Mouse (Mus musculus) limb, embryonic 15.5 days (tissue): ENCODE measurements around the gene Socs7. TPM values are rescaled to one million over a fixed set of nuclear protein-coding genes. Genes with fewer than 3 reads are reported as not detected.

Experiments
- ATAC-seq: fragments of 200-750 bp; cut with Nextera tagmentation; 2 replicates; pipeline ENCODE4 v1.8.0; 2017; ENCODE audit warnings: low read depth, moderate TSS enrichment; ENCODE audit not compliant: insufficient number of reproducible peaks, low FRiP score, low TSS enrichment
- H3K27ac ChIP-seq: fragments of 300-500 bp; sonication (generic); 2 replicates; pipeline ENCODE4 v1.5.1; 2015; ENCODE audit warnings: moderate library complexity, mild to moderate bottlenecking, inconsistent platforms
- H3K27me3 ChIP-seq: fragments of 300-500 bp; sonication (generic); 2 replicates; pipeline ENCODE4 v1.6.1; 2015; ENCODE audit warnings: inconsistent platforms
- H3K36me3 ChIP-seq: fragments of 300-500 bp; sonication (generic); 2 replicates; pipeline ENCODE4 v1.6.1; 2015; ENCODE audit warnings: inconsistent platforms
- H3K4me1 ChIP-seq: fragments of 300-500 bp; sonication (generic); 2 replicates; pipeline ENCODE4 v1.6.1; 2015; ENCODE audit warnings: inconsistent platforms
- H3K4me2 ChIP-seq: fragments of 300-500 bp; sonication (generic); 2 replicates; pipeline ENCODE4 v1.6.1; 2015; ENCODE audit warnings: mild to moderate bottlenecking, inconsistent platforms
- H3K4me3 ChIP-seq: fragments of 300-500 bp; sonication (generic); 2 replicates; pipeline ENCODE4 v1.5.1; 2015; ENCODE audit warnings: mild to moderate bottlenecking, inconsistent platforms
- H3K9ac ChIP-seq: fragments of 300-500 bp; sonication (generic); 2 replicates; pipeline ENCODE4 v1.6.1; 2015; ENCODE audit warnings: inconsistent platforms
- H3K9me3 ChIP-seq: fragments of 300-500 bp; sonication (generic); 2 replicates; pipeline ENCODE4 v1.6.1; 2016; ENCODE audit warnings: inconsistent platforms
- WGBS: fragments of 180-500 bp; shearing (Covaris S2); methylation state at CpG from one replicate; pipeline ENCODE4 v1.1.7; 2015; 5-methylcytosine and 5-hydroxymethylcytosine counted together
- polyA plus RNA-seq: library from polyadenylated mRNA; unstranded; fragments of >200 nt; fragmentation: Nextera tagmentation; extraction: Ambion mirVana; gene quantifications from 2 replicates; pipeline ENCODE4 v1.2.1, GENCODE M21; 2015

Gene Socs7
- polyA plus RNA-seq, 1 experiment from 2014 or later, result 4.4 TPM

- Histone ChIP-seq H3K27ac (no peak overlapping the region), H3K4me3 (no peak overlapping the region), H3K9ac (no peak overlapping the region), H3K27me3 (no peaks in the 10 kb centered on the region), H3K4me1 (peaks cover 46% of the 10 kb centered on the region), H3K36me3 (no peaks in the 10 kb centered on the region), H3K4me2 (no peak overlapping the region), H3K9me3 (no peaks in the 10 kb centered on the region)
- 80% methylated on average over 4 of the region's 4 CpGs for WGBS
- ATAC-seq, result no peak
Measured at GRCm38 (mm10) chr11:97410958-97411357, 48.6 kb downstream of the Socs7 start.

DNA sequence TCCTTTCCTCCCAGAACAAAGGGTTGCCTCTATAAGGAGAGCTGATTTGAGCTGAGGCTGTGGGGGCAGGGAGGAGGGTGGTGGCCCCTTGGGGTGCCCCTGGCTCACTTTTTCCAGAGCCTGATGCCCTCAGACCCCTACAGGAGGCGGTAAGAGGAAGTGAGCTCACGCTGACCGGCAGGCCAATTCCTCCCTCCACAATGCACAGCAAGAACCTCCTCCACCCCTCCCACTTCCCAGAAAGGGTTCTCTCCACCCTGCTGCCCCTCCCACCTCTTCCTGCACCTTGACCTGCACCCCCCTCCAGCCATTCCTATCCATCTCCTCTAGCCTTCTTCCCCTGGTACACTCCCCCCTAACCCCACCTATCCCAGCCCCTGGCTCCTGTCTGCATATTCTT, 49.8 kb downstream of the Socs7 start:
- Histone ChIP-seq H3K4me3 (no peak overlapping the region), H3K36me3 (no peaks in the 10 kb centered on the region), H3K27me3 (no peaks in the 10 kb centered on the region), H3K4me1 (peaks cover 46% of the 10 kb centered on the region), H3K9ac (no peak overlapping the region), H3K27ac (peak overlapping the region; percentile 74; the same call in 1 of the 2 replicates), H3K4me2 (no peak overlapping the region), H3K9me3 (no peaks in the 10 kb centered on the region)
- 24% methylated on average over 3 of the region's 3 CpGs for WGBS
- ATAC-seq, result no peak

DNA sequence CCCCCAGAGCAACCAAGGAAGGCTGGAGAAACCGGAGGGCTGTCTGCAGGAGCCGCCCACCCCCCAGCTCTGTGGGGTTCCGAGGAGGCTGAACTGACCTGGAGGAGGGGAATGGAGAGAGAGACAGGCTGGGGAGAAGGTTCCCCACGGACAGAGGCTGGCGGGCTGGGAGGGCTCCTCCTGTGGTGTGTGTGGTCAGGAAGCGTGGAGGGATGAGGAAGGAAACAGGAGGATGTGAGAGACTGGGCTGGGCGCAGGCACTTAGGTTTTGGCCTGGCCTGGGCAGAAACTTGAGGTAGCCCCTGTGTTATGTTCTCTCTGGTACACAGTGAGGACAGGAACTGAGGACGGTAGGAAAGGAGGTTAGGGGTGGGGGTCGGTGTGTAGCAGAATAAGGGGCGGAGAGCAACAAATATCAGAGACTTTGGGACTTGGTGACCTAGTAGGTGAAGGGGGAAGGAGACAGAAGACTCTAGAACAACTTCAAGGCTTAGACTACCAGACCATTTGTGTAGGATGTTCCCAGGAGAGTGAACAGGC, 50.5 kb downstream of the Socs7 start:
- Histone ChIP-seq H3K4me2 (no peak overlapping the region), H3K9me3 (no peaks in the 10 kb centered on the region), H3K27ac (peak overlapping the region; percentile 74), H3K4me3 (no peak overlapping the region), H3K4me1 (peaks cover 45% of the 10 kb centered on the region), H3K9ac (no peak overlapping the region), H3K27me3 (no peaks in the 10 kb centered on the region), H3K36me3 (no peaks in the 10 kb centered on the region)
- WGBS, result 43% methylated on average over 10 of the region's 10 CpGs
- ATAC-seq, result no peak

DNA sequence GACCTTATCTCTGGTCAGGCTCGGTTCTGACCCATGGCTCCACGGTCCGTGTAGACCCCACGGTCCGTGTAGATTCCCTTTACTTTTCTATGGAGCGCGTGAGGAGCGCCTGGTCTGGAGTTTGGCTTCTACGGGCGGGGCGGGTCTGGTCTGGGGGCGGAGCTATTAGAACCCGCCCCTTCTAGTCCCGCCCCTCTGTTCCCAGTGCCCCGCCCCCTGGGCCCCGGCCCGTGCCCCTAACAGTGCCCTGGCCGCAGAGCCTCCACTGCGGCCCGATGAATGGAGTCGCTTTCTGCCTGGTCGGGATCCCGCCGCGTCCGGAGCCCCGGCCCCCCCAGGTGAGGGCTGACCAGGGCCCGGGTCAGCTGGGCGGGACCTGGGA, 53.0 kb downstream of the Socs7 start, which contains the start of gene Arhgap23:
Arhgap23 (plus strand) TSS at position 204 of the 382 bp plus-strand sequence.
- Histone ChIP-seq H3K27me3 (no peaks in the 10 kb centered on the region), H3K9ac (peak within 1 kb of the TSS; percentile 87), H3K36me3 (no peaks in the 10 kb centered on the region), H3K9me3 (no peaks in the 10 kb centered on the region), H3K4me3 (peak within 1 kb of the TSS; percentile 87), H3K4me2 (peak within 1 kb of the TSS; percentile 85), H3K4me1 (peaks cover 52% of the 10 kb centered on the region), H3K27ac (peak within 1 kb of the TSS; percentile 93)
- peak; percentile 79 for ATAC-seq
- WGBS, result 1% methylated on average over 29 of the region's 29 CpGs

DNA sequence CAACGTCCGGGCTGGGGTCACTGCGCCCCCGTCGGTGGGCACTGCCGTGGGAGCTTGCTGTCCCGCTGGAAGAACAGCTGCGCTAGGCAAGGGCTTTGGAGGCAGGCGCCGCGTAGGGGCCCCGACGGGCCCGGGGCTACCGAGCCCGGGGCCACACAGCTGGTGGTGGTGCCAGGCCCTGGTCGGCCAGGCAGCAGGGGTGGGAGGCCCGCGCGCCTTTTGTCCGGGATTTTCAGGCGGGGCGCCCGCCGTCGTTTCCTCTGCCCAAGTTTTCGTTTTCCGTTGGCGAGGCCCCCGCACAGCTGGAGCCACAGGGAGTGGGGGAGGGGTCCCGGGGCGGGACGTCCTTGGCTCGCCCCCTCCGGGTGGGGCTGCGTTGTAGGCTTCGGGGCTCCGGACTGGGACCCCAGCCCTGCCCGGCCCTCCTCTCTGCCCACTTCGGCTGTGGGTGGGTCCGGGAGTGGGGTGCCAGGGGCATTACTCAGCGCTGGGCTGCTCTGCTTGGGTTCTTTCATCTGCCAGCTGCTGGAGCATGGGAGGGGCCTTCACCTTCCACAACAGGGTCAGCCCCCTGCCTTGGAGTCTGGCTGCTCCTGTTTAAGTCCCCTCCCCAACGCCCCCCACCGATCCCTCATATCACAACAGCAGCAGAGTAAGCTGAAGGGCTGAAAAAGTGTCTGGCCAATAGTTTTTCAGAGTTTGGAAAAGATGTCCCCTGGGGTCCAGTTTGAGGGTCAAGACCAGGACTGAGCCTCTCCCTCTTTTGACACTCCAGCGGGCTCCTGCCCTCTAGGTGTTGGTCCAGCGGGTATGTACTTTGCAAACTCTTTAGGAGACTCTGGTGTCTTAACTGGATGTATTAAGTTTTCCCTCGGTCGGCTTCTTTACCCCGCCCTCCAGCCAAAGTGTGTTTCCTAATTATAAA, 53.6 kb downstream of the Socs7 start:
- H3K9me3 ChIP-seq, result no peaks in the 10 kb centered on the region
- H3K27ac ChIP-seq, result peak overlapping the region; percentile 93
- ATAC-seq, result peak; percentile 45; the same call in 1 of the 2 replicates
- no peaks in the 10 kb centered on the region for H3K36me3 ChIP-seq
- H3K27me3 ChIP-seq, result no peaks in the 10 kb centered on the region
- peak overlapping the region; percentile 87 for H3K4me3 ChIP-seq
- peak overlapping the region; percentile 87 for H3K9ac ChIP-seq
- peak overlapping the region; percentile 85 for H3K4me2 ChIP-seq
- H3K4me1 ChIP-seq, result peaks cover 52% of the 10 kb centered on the region
- 2% methylated on average over 49 of the region's 49 CpGs for WGBS

GRCm38 (mm10) chr11:97416637-97417035, 54.3 kb downstream of the Socs7 start:
- no peaks in the 10 kb centered on the region for H3K27me3 ChIP-seq
- no peaks in the 10 kb centered on the region for H3K9me3 ChIP-seq
- H3K9ac ChIP-seq, result 0 out of 2 replicates have a peak overlapping the region, but pooled peaks have one; percentile 87
- peaks cover 52% of the 10 kb centered on the region for H3K4me1 ChIP-seq
- H3K4me3 ChIP-seq, result peak overlapping the region; percentile 87
- H3K36me3 ChIP-seq, result no peaks in the 10 kb centered on the region
- H3K27ac ChIP-seq, result peak overlapping the region; percentile 93; the same call in 1 of the 2 replicates
- WGBS, result 8% methylated on average over 5 of the region's 5 CpGs
- peak overlapping the region; percentile 85 for H3K4me2 ChIP-seq
- no peak for ATAC-seq

GRCm38 (mm10) chr11:97418834-97419539, 56.6 kb downstream of the Socs7 start:
- H3K36me3 ChIP-seq, result no peaks in the 10 kb centered on the region
- H3K27me3 ChIP-seq, result no peaks in the 10 kb centered on the region
- no peak for ATAC-seq
- H3K27ac ChIP-seq, result no peak overlapping the region
- WGBS, result 53% methylated on average over 14 of the region's 14 CpGs
- no peak overlapping the region for H3K4me2 ChIP-seq
- no peak overlapping the region for H3K9ac ChIP-seq
- peaks cover 54% of the 10 kb centered on the region for H3K4me1 ChIP-seq
- no peak overlapping the region for H3K4me3 ChIP-seq
- no peaks in the 10 kb centered on the region for H3K9me3 ChIP-seq

DNA sequence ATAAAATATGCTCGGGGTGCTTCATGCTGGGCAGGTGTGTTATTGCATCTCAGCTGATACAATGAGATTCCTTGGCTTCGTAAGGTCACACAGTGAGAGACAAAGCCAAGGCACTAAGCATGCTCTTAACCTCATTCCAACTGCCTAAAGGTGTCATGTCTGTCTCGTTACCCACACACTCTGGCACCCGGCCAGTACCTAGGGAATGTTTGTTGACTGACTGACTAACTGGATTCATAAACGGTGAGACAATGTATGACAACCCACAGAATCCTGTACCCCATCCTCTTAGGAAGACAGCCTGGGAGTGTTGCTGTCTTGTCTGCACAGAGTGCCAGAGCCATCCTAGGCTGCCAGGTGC, 57.2 kb downstream of the Socs7 start:
- H3K9me3 ChIP-seq, result no peaks in the 10 kb centered on the region
- no peaks in the 10 kb centered on the region for H3K36me3 ChIP-seq
- ATAC-seq, result no peak
- WGBS, result 48% methylated on average over 5 of the region's 5 CpGs
- no peak overlapping the region for H3K4me2 ChIP-seq
- H3K9ac ChIP-seq, result no peak overlapping the region
- no peaks in the 10 kb centered on the region for H3K27me3 ChIP-seq
- peaks cover 59% of the 10 kb centered on the region for H3K4me1 ChIP-seq
- H3K4me3 ChIP-seq, result no peak overlapping the region
- H3K27ac ChIP-seq, result no peak overlapping the region

- WGBS, result 44% methylated on average over 4 of the region's 4 CpGs
- no peak overlapping the region for H3K4me3 ChIP-seq
- H3K4me1 ChIP-seq, result peaks cover 36% of the 10 kb centered on the region
- H3K27ac ChIP-seq, result peak overlapping the region; percentile 47
- H3K9me3 ChIP-seq, result no peaks in the 10 kb centered on the region
- no peak overlapping the region for H3K9ac ChIP-seq
- no peak for ATAC-seq
- H3K36me3 ChIP-seq, result no peaks in the 10 kb centered on the region
- H3K4me2 ChIP-seq, result no peak overlapping the region
- no peaks in the 10 kb centered on the region for H3K27me3 ChIP-seq
Measured at GRCm38 (mm10) chr11:97422507-97422906, 60.2 kb downstream of the Socs7 start.

DNA sequence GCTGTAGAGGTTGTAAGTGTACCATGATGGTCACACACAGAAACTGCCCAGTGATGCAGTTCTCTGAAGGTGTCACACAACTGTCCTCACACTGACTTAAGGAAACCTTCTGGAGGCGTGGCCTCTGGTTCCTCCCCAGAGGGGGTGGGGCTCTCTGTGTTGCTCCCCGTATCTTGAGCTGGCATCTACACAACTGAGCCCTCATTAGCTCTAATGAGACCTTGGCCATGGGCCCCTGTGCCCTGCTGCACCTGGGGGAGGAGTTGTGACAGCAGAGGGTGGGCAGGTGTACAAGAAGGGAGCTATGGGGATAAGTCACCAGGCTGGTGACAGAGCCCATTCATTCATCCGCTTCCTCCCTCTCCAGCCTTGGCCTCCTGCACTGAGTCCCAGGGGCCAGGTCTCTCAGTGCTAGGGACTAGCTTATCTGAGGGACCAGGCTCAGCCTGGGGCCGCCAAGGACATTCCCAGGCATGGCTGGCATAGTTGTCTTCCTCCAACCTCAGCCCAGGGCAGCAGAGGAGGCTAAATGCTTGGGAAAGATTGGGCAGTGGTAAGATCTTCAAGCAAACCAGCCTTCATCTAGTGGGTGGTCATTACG, 61.8 kb downstream of the Socs7 start:
- no peak overlapping the region for H3K27ac ChIP-seq
- no peaks in the 10 kb centered on the region for H3K27me3 ChIP-seq
- H3K9me3 ChIP-seq, result no peaks in the 10 kb centered on the region
- H3K4me2 ChIP-seq, result no peak overlapping the region
- no peak overlapping the region for H3K9ac ChIP-seq
- no peak overlapping the region for H3K4me3 ChIP-seq
- peaks cover 39% of the 10 kb centered on the region for H3K4me1 ChIP-seq
- no peaks in the 10 kb centered on the region for H3K36me3 ChIP-seq
- no peak for ATAC-seq
- 54% methylated on average over 5 of the region's 5 CpGs for WGBS

DNA sequence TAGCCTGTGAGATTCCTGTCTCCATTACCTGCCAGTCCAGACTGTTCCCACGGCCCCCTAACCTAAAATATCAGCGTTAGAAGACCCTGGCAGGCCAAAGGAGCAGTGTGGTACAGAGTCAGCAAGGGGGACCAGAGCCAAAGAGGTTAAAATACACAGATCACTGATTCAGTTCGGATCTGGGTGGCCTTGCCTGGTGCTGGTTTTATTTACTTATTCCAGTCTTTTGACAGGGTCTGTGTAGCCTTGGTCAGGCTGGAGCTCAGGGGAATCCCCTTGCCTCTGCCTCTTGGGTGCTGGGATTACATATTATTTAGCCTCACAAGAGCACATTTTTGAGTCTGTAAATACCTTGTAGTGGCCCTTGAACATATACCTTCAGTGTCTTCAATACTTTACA, 62.5 kb downstream of the Socs7 start:
- no peak for ATAC-seq
- Histone ChIP-seq H3K36me3 (no peaks in the 10 kb centered on the region), H3K9me3 (no peaks in the 10 kb centered on the region), H3K27me3 (no peaks in the 10 kb centered on the region), H3K4me1 (peaks cover 43% of the 10 kb centered on the region), H3K4me2 (no peak overlapping the region), H3K9ac (no peak overlapping the region), H3K4me3 (no peak overlapping the region), H3K27ac (no peak overlapping the region)
- WGBS, result 67% methylated on average over 3 of the region's 3 CpGs
